Mouse (Mus musculus) liver, adult 2 months (tissue): ENCODE data around the gene Cpb2. TPM values are rescaled to one million over a fixed set of nuclear protein-coding genes. Genes with fewer than 3 reads are reported as not detected.

Experiments used
- DNase-seq: peaks from one replicate; pipeline ENCODE4 v3.0.0-alpha.2; 2011; ENCODE audit warnings: low read depth, low spot score; ENCODE audit errors: extremely low read depth
- H3K27ac ChIP-seq: fragments of 200-500 bp; replicated peaks from 2 replicates; pipeline ENCODE4 v1.5.1; 2012; ENCODE audit warnings: low read depth, mild to moderate bottlenecking, control low read depth, inconsistent platforms, low read length; ENCODE audit not compliant: insufficient read depth
- H3K27me3 ChIP-seq: fragments of 200-500 bp; 2 replicates; pipeline ENCODE4 v1.6.1; 2012; ENCODE audit warnings: mild to moderate bottlenecking, moderate library complexity, low read length, inconsistent platforms; ENCODE audit not compliant: control insufficient read depth, insufficient read depth
- H3K36me3 ChIP-seq: fragments of 200-500 bp; 2 replicates; pipeline ENCODE4 v1.6.1; 2012; ENCODE audit warnings: low read length, inconsistent platforms; ENCODE audit not compliant: control insufficient read depth, insufficient read depth
- H3K4me1 ChIP-seq: fragments of 200-500 bp; 2 replicates; pipeline ENCODE4 v1.6.1; 2011; ENCODE audit warnings: low read length; ENCODE audit not compliant: control insufficient read depth, insufficient read depth
- H3K4me3 ChIP-seq: fragments of 200-500 bp; 2 replicates; pipeline ENCODE4 v1.5.1; 2011; ENCODE audit warnings: low read depth, mild to moderate bottlenecking, control low read depth, low read length, moderate library complexity; ENCODE audit not compliant: insufficient read depth
- H3K79me2 ChIP-seq: fragments of 200-500 bp; 2 replicates; pipeline ENCODE4 v1.6.1; 2012; ENCODE audit warnings: inconsistent platforms, mild to moderate bottlenecking, low read length, moderate library complexity; ENCODE audit not compliant: control insufficient read depth, insufficient read depth
- H3K9ac ChIP-seq: fragments of 200-500 bp; 2 replicates; pipeline ENCODE4 v1.6.1; 2012; ENCODE audit warnings: low read depth, mild to moderate bottlenecking, control low read depth, inconsistent platforms, low read length
- CTCF ChIP-seq: fragments of 200-500 bp; IDR thresholded peaks from 2 replicates; pipeline ENCODE4 v1.5.1; 2011; ENCODE audit warnings: low read depth, low read length, control low read depth
- POLR2A ChIP-seq: fragments of 200-500 bp; IDR thresholded peaks from 2 replicates; pipeline ENCODE4 v1.6.1; 2011; ENCODE audit warnings: low read length, control low read depth; ENCODE audit not compliant: insufficient read depth; ENCODE audit errors: extremely low read depth
- WGBS: fragments of 180-500 bp; shearing (Covaris S2); methylation state at CpG from one replicate; pipeline ENCODE4 v1.1.7; 2018; 5-methylcytosine and 5-hydroxymethylcytosine counted together
- polyA plus RNA-seq: library from polyadenylated mRNA; depleted of rRNA; stranded (reverse); fragments of >200 nt; gene quantifications from 2 replicates; pipeline ENCODE4 v1.2.3, GENCODE M21; 2012
- total RNA-seq: library from RNA; depleted of rRNA; stranded (reverse); fragments of >200 nt; gene quantifications from 2 replicates; pipeline ENCODE4 v1.2.3, GENCODE M21; 2014

The Cpb2 gene
- total and polyA plus RNA-seq, 2 experiments = 147 to 574 TPM

DNA sequence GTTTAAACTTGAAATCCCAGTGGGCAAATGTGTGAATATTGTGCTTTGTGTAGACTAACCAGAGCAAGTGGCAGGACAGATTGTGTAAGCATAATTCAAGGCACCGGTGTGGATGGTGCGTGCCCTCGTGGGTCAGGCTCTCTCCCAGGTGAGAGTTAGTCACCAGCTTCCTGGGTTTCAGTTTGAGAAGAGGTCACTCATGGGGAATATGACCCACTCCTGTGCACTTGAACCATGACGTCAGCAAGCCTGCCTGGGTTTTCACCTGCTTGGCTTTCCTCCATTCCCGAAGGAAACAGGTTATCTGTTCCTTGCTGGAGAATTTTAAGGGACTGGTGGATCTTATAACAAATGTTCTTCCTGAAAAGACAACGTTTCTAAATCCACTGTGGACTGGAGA, 19.7 kb upstream of the Cpb2 start:
- no peaks in the 10 kb centered on the region for H3K4me1 ChIP-seq
- no peaks in the 10 kb centered on the region for H3K27me3 ChIP-seq
- no peaks in the 10 kb centered on the region; the same call in 1 of the 2 replicates for H3K79me2 ChIP-seq
- no peak for TF ChIP-seq CTCF
- TF ChIP-seq POLR2A = no peak
- peak; percentile 38 for DNase-seq
- WGBS = 70% methylated on average over 6 of the region's 6 CpGs
- H3K9ac ChIP-seq = no peak overlapping the region
- H3K4me3 ChIP-seq = no peak overlapping the region
- peaks cover 54% of the 10 kb centered on the region for H3K36me3 ChIP-seq
- H3K27ac ChIP-seq = no peak overlapping the region

- Histone ChIP-seq H3K4me3 (no peak overlapping the region), H3K27me3 (no peaks in the 10 kb centered on the region), H3K79me2 (no peaks in the 10 kb centered on the region; the same call in 1 of the 2 replicates), H3K36me3 (peaks cover 40% of the 10 kb centered on the region), H3K27ac (no peak overlapping the region), H3K9ac (no peak overlapping the region), H3K4me1 (peaks cover 4% of the 10 kb centered on the region; the same call in 1 of the 2 replicates)
- DNase-seq = no peak
- no peak for TF ChIP-seq POLR2A
- 77% methylated on average over 6 of the region's 6 CpGs for WGBS
Observed at GRCm38 (mm10) chr14:75227453-75228084, 14.5 kb upstream of the Cpb2 start.

- H3K9ac ChIP-seq = no peak overlapping the region
- no peak overlapping the region for H3K4me3 ChIP-seq
- H3K36me3 ChIP-seq = peaks cover 30% of the 10 kb centered on the region
- TF ChIP-seq CTCF (peak; percentile 57), POLR2A (no peak)
- 26% methylated on average over 2 of the region's 2 CpGs for WGBS
- H3K79me2 ChIP-seq = no peaks in the 10 kb centered on the region; the same call in 1 of the 2 replicates
- H3K27ac ChIP-seq = no peak overlapping the region
- no peaks in the 10 kb centered on the region for H3K27me3 ChIP-seq
- peak; percentile 45 for DNase-seq
- peaks cover 13% of the 10 kb centered on the region for H3K4me1 ChIP-seq
Observed at GRCm38 (mm10) chr14:75229834-75230233, 12.3 kb upstream of the Cpb2 start.

GRCm38 (mm10) chr14:75233070-75233469, 9.0 kb upstream of the Cpb2 start:
- no peaks in the 10 kb centered on the region; the same call in 1 of the 2 replicates for H3K79me2 ChIP-seq
- H3K27ac ChIP-seq = peak overlapping the region; percentile 100
- WGBS = 27% methylated on average over 5 of the region's 5 CpGs
- peak overlapping the region; percentile 66; the same call in 1 of the 2 replicates for H3K9ac ChIP-seq
- TF ChIP-seq CTCF (no peak), POLR2A (no peak)
- peaks cover 13% of the 10 kb centered on the region for H3K4me1 ChIP-seq
- no peak overlapping the region; the same call in 1 of the 2 replicates for H3K4me3 ChIP-seq
- peak; percentile 99 for DNase-seq
- peaks cover 3% of the 10 kb centered on the region for H3K36me3 ChIP-seq
- H3K27me3 ChIP-seq = no peaks in the 10 kb centered on the region

- no peak for TF ChIP-seq POLR2A
- TF ChIP-seq CTCF = no peak
- H3K36me3 ChIP-seq = no peaks in the 10 kb centered on the region
Observed at GRCm38 (mm10) chr14:75235552-75235951, 6.5 kb upstream of the Cpb2 start.

DNA sequence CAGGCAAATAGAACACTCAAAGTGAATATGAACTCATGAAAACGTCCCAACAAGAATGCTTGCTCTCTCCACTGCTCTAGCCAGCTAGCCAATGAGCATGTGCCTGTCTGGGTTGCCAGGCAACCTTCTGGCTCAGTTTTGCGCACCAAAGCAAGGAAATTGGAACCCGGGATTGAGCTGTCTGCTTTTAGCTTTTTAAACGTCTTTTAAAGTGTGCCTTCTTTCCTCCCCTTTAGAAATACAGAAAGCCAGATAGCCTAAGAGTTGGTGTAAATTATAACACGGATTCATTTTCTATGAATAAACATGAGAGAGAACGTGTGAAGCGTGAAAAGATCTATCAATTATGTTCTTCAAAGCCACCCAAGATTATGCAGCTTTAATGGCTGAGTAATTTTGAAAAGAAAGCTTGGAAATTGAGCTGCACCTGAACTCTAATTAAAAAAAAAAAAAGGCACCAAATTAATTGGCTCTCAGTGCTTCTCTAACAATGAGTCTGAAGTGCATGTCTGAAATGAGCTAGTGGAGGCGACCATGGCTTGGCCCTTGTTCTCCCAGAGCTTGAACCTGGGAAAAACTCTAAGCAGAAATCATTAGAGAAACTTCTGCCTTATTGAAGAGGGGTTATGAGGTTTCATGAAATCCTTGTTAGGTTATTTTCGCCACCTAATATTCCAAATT, 6.0 kb upstream of the Cpb2 start:
- H3K4me3 ChIP-seq = no peak overlapping the region
- no peak for TF ChIP-seq POLR2A
- no peak for TF ChIP-seq CTCF
- no peak for DNase-seq
- H3K4me1 ChIP-seq = peaks cover 13% of the 10 kb centered on the region
- 83% methylated on average over 9 of the region's 9 CpGs for WGBS
- H3K27ac ChIP-seq = no peak overlapping the region
- no peaks in the 10 kb centered on the region for H3K27me3 ChIP-seq
- H3K79me2 ChIP-seq = no peaks in the 10 kb centered on the region
- no peaks in the 10 kb centered on the region for H3K36me3 ChIP-seq
- H3K9ac ChIP-seq = no peak overlapping the region

More at GRCm38 (mm10) chr14:75235552-75235951, 6.5 kb upstream of the Cpb2 start:
- no peak for DNase-seq
- Histone ChIP-seq H3K79me2 (no peaks in the 10 kb centered on the region), H3K4me1 (peaks cover 13% of the 10 kb centered on the region), H3K27me3 (no peaks in the 10 kb centered on the region), H3K4me3 (no peak overlapping the region), H3K9ac (no peak overlapping the region), H3K27ac (no peak overlapping the region)
- WGBS = 94% methylated on average over 8 of the region's 8 CpGs
